Mouse (Mus musculus): Measurements from ENCODE around the gene AU040320. TPM values are rescaled to one million over a fixed set of nuclear protein-coding genes. Genes with fewer than 3 reads are reported as not detected.
A peak's percentile ranks its signal among the peaks of the same experiment; 100 is the strongest.

Gene AU040320
- 22.4 and 30.1 TPM in 2 replicates for polyA plus RNA-seq (2014; fragmentation: Nextera tagmentation; extraction: Ambion mirVana)

DNA sequence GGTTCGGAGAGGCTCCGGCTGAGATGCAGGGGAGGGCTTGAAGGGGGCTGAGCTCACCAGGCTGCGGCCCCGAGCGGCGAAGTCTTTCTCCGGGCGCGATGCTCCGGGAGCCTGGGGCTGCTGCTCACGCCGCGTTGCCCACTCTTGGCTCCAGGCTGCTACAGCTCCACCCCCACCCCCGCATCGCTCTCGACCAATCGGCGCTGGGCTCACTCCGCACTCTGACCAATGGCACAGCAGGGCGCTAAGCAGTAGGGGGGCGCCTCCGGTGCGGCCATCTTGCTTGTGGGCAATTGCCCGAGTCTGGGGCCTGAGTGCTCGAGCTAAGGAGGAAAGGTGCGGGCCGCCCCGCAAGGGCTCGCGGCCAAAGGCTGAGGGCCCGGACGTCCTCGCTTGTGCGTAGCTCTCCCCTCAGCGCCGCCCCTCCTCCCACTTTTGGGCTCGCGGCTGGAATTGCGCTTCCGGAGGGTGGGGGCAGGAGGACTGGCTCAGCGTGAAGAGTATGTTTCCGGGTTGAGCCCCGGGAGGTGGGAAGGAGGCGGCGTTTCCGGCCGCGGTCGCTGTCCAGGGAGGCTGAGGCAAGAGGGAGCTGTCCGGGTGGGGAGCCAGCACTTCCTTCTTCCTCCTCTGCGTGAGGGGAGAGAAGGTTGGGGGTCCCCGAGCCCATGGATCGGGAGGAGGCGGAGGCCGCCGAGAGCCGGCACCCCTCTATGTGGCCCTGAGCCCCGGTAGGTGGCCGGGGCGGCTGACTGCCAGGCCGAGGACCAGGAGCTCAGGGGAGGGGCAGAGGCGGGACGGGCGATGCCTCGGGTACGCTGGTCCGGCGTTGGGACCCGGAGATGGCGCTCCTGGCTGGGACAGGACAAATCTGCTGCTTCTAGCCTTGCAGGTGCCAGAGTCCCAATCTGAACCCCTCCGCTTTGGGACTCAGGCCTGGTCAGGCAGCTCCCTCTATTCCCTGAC, at the start of gene AU040320, which contains the start of gene Ncdn:
AU040320 (plus strand) TSS at position 277 of the 963 bp plus-strand sequence.
Ncdn (minus strand) TSS at position 171 of the 963 bp plus-strand sequence.
- H3K4me2 ChIP-seq (replicated peaks; ENCODE audit: low read depth, low read length): peak within 1 kb of the TSS; percentile 99
- H3K4me3 ChIP-seq (ENCODE audit: low read depth, low read length): peak within 1 kb of the TSS; percentile 91
- H3K27ac ChIP-seq (ENCODE audit: low read length): peak within 1 kb of the TSS; percentile 95
- peaks cover 13% of the 10 kb centered on the region for H3K36me3 ChIP-seq (ENCODE audit: control insufficient read depth, insufficient read depth, low read length)
- H3K27me3 ChIP-seq (ENCODE audit: control insufficient read depth, insufficient read depth, low read length): no peaks in the 10 kb centered on the region
- H3K9me3 ChIP-seq (ENCODE audit: control insufficient read depth, low read depth, low read length): no peaks in the 10 kb centered on the region
- H3K4me1 ChIP-seq (ENCODE audit: control insufficient read depth, insufficient read depth, low read length): peaks cover 26% of the 10 kb centered on the region
- peak within 1 kb of the TSS; percentile 59 for H3K9ac ChIP-seq (replicated peaks; ENCODE audit: low read depth, low read length)
- peak; percentile 99 for ATAC-seq (ENCODE audit: insufficient number of reproducible peaks, insufficient read depth, low FRiP score, low read depth)
- under 1% methylated on average over 66 of the region's 71 CpGs for WGBS

DNA sequence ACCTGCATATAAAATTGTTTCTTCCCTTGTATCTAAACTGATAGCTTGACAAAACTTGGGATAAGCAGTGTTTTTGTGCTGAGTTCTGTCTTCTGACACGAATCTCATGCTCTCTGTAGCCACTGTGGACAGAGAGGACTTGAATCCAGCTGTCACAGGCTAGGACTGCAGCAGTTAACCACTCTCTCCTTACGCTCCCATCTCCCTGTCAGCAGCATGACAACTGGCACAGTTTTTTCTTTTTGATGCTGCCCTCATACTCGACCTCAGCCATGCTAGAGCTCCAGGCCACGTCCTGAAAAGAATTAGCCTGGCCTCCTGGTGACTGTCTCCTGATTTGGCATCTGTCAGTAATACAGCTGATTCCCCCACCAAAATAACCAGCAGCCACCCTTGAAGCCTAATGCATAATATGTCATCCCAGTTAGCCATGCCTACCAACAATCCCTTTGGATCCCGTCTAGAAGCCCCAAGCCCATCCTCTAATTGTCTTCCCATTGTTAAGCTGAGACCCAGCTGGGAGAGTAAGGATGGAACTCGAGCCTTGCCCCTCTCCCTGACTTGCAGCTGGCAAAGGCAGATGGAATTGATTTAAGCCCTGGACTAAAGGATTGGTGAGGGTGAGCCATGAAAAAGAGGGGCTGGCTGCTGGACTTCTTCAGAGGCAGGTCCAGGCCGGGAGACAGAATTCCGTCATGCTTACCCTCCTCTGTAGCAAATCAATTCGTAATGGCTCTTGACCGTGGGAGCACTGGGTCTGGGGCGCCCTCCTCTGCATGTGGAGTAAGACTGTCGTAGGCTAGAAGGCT, 46.5 kb upstream of the AU040320 start:
- Histone ChIP-seq H3K4me1 (ENCODE audit: control insufficient read depth, insufficient read depth, low read length) (no peaks in the 10 kb centered on the region), H3K4me2 (replicated peaks; ENCODE audit: low read depth, low read length) (no peak overlapping the region), H3K9ac (replicated peaks; ENCODE audit: low read depth, low read length) (no peak overlapping the region), H3K27ac (ENCODE audit: low read length) (no peak overlapping the region), H3K4me3 (ENCODE audit: low read depth, low read length) (no peak overlapping the region), H3K27me3 (ENCODE audit: control insufficient read depth, insufficient read depth, low read length) (no peaks in the 10 kb centered on the region), H3K9me3 (ENCODE audit: control insufficient read depth, low read depth, low read length) (no peaks in the 10 kb centered on the region), H3K36me3 (ENCODE audit: control insufficient read depth, insufficient read depth, low read length) (peaks cover 51% of the 10 kb centered on the region)
- ATAC-seq (ENCODE audit: insufficient number of reproducible peaks, insufficient read depth, low FRiP score, low read depth): no peak
- 76% methylated on average over 12 of the region's 12 CpGs for WGBS

DNA sequence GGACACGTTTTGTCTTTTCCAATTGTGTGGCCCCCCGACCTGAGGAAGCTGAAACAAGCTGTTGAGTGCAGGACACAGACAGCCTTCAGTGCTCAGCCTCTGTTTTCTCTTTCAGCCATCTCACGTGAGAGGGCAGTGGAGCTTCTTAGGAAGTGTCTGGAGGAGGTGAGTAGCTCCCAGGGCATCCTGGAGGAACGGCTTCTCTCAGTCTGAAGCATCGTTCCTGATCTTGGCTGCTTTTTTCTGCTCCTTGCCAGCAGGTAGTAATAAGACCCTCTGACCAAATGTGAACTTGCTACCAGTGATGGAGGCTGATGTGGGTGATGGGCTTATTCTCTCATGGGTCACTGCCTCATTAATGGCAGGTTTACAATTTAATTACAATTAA, 45.9 kb upstream of the AU040320 start:
- Histone ChIP-seq H3K9ac (replicated peaks; ENCODE audit: low read depth, low read length) (no peak overlapping the region), H3K4me1 (ENCODE audit: control insufficient read depth, insufficient read depth, low read length) (no peaks in the 10 kb centered on the region), H3K27me3 (ENCODE audit: control insufficient read depth, insufficient read depth, low read length) (no peaks in the 10 kb centered on the region), H3K27ac (ENCODE audit: low read length) (no peak overlapping the region), H3K4me3 (ENCODE audit: low read depth, low read length) (no peak overlapping the region), H3K4me2 (replicated peaks; ENCODE audit: low read depth, low read length) (no peak overlapping the region), H3K36me3 (ENCODE audit: control insufficient read depth, insufficient read depth, low read length) (peaks cover 46% of the 10 kb centered on the region), H3K9me3 (ENCODE audit: control insufficient read depth, low read depth, low read length) (no peaks in the 10 kb centered on the region)
- ATAC-seq (ENCODE audit: insufficient number of reproducible peaks, insufficient read depth, low FRiP score, low read depth): no peak
- WGBS: 87% methylated on average over 5 of the region's 5 CpGs

DNA sequence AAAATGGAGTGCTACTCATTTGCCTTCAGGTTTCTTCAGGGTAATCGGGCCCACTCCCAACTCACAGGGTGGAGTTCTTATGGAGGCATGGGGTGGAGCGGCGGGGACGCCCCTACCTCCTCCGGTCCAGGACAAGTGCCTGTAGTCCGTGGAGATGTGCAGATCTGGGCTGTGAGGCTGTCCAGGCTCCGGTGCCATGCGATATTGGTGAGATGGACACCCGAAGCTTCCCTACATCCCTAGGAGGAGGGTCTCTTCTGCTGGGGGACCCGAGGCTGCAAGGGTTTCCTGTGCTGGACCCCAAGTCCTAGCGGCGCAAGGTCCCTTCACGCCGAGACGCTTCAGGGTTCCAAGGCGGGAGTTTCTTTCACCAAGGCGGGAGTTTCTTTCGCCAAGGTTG, 21.2 kb upstream of the AU040320 start:
- Histone ChIP-seq H3K36me3 (ENCODE audit: control insufficient read depth, insufficient read depth, low read length) (no peaks in the 10 kb centered on the region), H3K27me3 (ENCODE audit: control insufficient read depth, insufficient read depth, low read length) (peaks cover 58% of the 10 kb centered on the region), H3K9ac (replicated peaks; ENCODE audit: low read depth, low read length) (no peak overlapping the region), H3K4me1 (ENCODE audit: control insufficient read depth, insufficient read depth, low read length) (0 out of 2 replicates have a peak, but pooled peaks cover 3% of the 10 kb centered on the region), H3K9me3 (ENCODE audit: control insufficient read depth, low read depth, low read length) (no peaks in the 10 kb centered on the region; the same call in 1 of the 2 replicates), H3K4me2 (replicated peaks; ENCODE audit: low read depth, low read length) (no peak overlapping the region; the same call in 1 of the 2 replicates), H3K27ac (ENCODE audit: low read length) (no peak overlapping the region), H3K4me3 (ENCODE audit: low read depth, low read length) (no peak overlapping the region)
- ATAC-seq (ENCODE audit: insufficient number of reproducible peaks, insufficient read depth, low FRiP score, low read depth): no peak
- 3% methylated on average over 18 of the region's 18 CpGs for WGBS

DNA sequence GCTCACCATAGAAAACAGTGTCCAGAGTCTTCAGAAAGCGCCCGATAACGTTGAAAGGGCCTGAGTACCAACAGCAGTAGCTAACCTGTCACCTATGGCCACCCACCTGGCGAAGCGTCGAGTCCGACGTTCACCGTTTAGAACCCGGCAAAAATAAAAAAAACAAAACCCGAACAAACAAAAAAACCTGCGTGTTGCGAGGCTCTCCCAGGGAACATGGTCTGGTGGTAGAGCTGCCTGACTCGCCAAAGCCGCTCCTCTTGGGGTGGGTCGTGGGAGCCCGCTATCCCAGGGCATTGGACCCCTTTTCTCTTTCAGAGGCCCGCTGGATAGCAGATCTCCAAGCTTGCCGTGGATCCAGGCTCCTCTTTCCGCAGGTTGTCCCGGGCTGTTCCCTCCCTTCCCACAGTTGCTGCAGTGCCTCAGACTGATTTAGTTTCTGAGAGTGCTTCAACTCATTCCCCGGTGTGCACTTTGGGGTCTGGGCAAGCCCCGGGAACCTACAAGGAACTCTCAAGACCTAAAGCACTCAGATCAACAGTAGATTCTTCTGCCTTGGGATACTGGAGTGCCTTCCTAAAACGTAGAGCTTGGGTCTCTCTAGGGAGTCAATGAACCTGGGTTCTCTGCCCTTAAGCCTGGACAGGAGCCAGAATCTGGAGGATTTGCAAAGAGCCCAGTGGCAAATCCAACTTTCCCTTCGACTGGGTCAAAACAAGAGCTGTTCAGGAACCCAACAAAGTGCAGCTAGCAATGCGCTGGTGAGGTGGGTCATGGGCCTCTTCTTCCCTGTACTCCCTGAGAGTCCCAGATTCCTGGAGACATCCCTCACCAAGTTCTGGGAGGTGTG, 20.6 kb upstream of the AU040320 start:
- peaks cover 60% of the 10 kb centered on the region for H3K27me3 ChIP-seq (ENCODE audit: control insufficient read depth, insufficient read depth, low read length)
- H3K4me1 ChIP-seq (ENCODE audit: control insufficient read depth, insufficient read depth, low read length): 0 out of 2 replicates have a peak, but pooled peaks cover 3% of the 10 kb centered on the region
- no peak overlapping the region for H3K27ac ChIP-seq (ENCODE audit: low read length)
- H3K4me3 ChIP-seq (ENCODE audit: low read depth, low read length): no peak overlapping the region
- no peaks in the 10 kb centered on the region for H3K36me3 ChIP-seq (ENCODE audit: control insufficient read depth, insufficient read depth, low read length)
- no peak overlapping the region for H3K9ac ChIP-seq (replicated peaks; ENCODE audit: low read depth, low read length)
- H3K9me3 ChIP-seq (ENCODE audit: control insufficient read depth, low read depth, low read length): no peaks in the 10 kb centered on the region; the same call in 1 of the 2 replicates
- 7% methylated on average over 26 of the region's 26 CpGs for WGBS
- no peak overlapping the region; the same call in 1 of the 2 replicates for H3K4me2 ChIP-seq (replicated peaks; ENCODE audit: low read depth, low read length)
- ATAC-seq (ENCODE audit: insufficient number of reproducible peaks, insufficient read depth, low FRiP score, low read depth): no peak

DNA sequence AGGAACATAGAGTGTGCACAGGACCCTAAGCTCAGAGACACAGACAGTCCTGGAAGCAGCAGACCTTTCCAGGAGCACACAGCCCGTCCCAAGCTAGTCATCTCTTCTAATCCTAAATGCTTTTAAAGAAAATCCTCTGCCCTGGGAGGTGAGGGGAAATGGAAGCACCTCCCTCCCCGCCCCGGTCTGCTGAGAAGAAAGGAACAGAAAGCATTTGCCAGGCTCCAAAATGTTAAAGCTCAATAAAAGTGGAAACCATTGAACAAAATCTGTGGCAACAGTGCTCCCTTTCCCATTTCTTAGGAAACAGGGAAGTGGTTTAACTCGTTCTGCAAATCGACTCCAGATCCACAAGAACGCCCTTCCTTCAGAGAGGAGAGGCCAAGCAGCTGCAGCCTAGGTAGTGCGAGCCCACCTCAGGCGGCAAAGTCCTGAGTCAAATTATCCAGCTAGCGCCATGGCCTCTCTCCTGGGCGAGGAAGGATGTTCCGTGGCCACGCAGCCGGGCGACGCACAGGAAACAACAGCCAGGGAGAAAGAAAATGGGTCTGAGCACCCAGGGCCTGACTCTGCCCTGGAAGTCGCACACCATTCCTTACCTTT, 19.2 kb upstream of the AU040320 start:
- no peak overlapping the region for H3K4me3 ChIP-seq (ENCODE audit: low read depth, low read length)
- no peaks in the 10 kb centered on the region; the same call in 1 of the 2 replicates for H3K9me3 ChIP-seq (ENCODE audit: control insufficient read depth, low read depth, low read length)
- no peak overlapping the region for H3K27ac ChIP-seq (ENCODE audit: low read length)
- H3K4me2 ChIP-seq (replicated peaks; ENCODE audit: low read depth, low read length): no peak overlapping the region
- no peak overlapping the region for H3K9ac ChIP-seq (replicated peaks; ENCODE audit: low read depth, low read length)
- no peaks in the 10 kb centered on the region for H3K36me3 ChIP-seq (ENCODE audit: control insufficient read depth, insufficient read depth, low read length)
- no peak for ATAC-seq (ENCODE audit: insufficient number of reproducible peaks, insufficient read depth, low FRiP score, low read depth)
- peaks cover 60% of the 10 kb centered on the region for H3K27me3 ChIP-seq (ENCODE audit: control insufficient read depth, insufficient read depth, low read length)
- WGBS: 4% methylated on average over 16 of the region's 16 CpGs
- 0 out of 2 replicates have a peak, but pooled peaks cover 3% of the 10 kb centered on the region for H3K4me1 ChIP-seq (ENCODE audit: control insufficient read depth, insufficient read depth, low read length)

DNA sequence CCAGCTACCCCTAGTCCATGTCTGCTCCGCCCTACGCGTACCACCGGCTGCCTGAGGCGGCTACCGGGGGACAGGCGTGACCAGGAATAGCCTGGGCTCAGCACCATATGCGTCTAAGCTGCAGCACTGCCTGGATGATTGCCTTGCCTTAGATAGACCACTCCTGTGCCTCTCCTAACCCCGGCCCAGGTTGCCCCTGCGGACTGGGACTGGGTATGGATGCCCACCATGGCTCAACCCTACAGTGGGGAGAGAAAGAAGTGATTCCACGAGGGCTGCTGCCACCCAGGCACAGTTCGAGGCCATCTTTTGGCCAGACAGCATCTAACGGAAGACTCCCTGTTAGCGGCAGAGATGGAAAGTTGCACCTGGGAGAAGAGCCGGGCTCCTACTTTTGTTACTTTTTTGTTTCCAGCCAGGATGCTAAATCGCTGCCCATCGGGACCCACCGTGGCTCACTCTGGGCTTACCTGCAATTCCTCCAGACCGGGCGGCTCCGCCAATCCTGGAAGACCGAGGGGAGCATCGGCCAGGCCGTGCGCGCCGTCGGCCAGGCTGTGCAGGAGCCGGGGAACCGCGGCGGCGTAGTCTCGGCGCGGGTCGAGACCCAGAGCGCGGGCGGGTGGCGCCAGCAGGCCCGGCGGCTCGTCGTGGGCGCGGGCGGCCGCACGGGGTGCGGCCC, 18.5 kb upstream of the AU040320 start:
- Histone ChIP-seq H3K4me1 (ENCODE audit: control insufficient read depth, insufficient read depth, low read length) (0 out of 2 replicates have a peak, but pooled peaks cover 3% of the 10 kb centered on the region), H3K36me3 (ENCODE audit: control insufficient read depth, insufficient read depth, low read length) (no peaks in the 10 kb centered on the region), H3K4me3 (ENCODE audit: low read depth, low read length) (0 out of 2 replicates have a peak overlapping the region, but pooled peaks have one; percentile 29), H3K27me3 (ENCODE audit: control insufficient read depth, insufficient read depth, low read length) (peaks cover 60% of the 10 kb centered on the region), H3K9ac (replicated peaks; ENCODE audit: low read depth, low read length) (no peak overlapping the region; the same call in 1 of the 2 replicates), H3K4me2 (replicated peaks; ENCODE audit: low read depth, low read length) (peak overlapping the region; percentile 39), H3K9me3 (ENCODE audit: control insufficient read depth, low read depth, low read length) (no peaks in the 10 kb centered on the region; the same call in 1 of the 2 replicates), H3K27ac (ENCODE audit: low read length) (no peak overlapping the region)
- WGBS: 2% methylated on average over 51 of the region's 51 CpGs
- ATAC-seq (ENCODE audit: insufficient number of reproducible peaks, insufficient read depth, low FRiP score, low read depth): no peak

Data from stomach, embryonic 14.5 days (tissue).